Mouse (Mus musculus) central nervous system, embryonic 11.5 days (tissue): ENCODE results near the gene Gm8246. TPM values are rescaled to one million over a fixed set of nuclear protein-coding genes. Genes with fewer than 3 reads are reported as not detected.

Experiments used
- polyA plus RNA-seq: library from polyadenylated mRNA; depleted of rRNA; stranded (reverse); fragments of >200 nt; gene quantifications from 2 replicates; pipeline ENCODE4 v1.2.3, GENCODE M21; 2012; rRNA removed

The Gm8246 gene
- polyA plus RNA-seq = not detected in 2 replicates

GRCm38 (mm10) chr14:5477730-5478129 is at the start of gene Gm8246:
Gm8246 (minus strand) TSS chr14:5477830.

GRCm38 (mm10) chr14:5501374-5501773 is 23.7 kb upstream of the Gm8246 start, which contains the start of gene Gm3488:
Gm3488 (plus strand) TSS chr14:5501674.

DNA sequence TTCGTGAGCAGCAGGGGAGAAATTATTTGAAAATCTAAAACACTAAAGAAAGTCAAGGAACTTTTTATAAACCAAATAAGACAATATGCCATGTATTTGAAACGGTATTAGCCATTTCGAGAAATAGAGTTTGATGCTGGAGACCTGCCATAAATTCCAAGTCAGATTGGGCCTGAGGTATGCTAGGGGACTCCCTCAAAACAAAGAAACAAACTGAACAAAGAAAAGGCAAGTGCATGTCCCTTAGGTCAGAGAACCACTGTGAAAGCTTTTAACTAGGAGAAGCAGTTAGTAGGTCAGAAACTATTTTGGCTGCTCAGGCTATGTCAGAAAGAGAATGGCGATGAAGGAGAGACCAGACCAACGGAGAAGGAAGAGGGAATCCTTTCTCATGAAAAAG is 6.3 kb upstream of the Gm8246 start, which contains the start of gene Gm3187:
Gm3187 (plus strand) TSS at position 301 of the 400 bp plus-strand sequence.

GRCm38 (mm10) chr14:5455367-5455766 is 22.3 kb downstream of the Gm8246 start, which contains the start of gene Gm3194:
Gm3194 (minus strand) TSS chr14:5455467.

Other genes with a start within 250 kb of the Gm8246 start
- not detected in 2 replicates for gene Gm3526, start 217.2 kb downstream of the Gm8246 start, polyA plus RNA-seq
- gene Gm3542, start 142.9 kb downstream of the Gm8246 start, polyA plus RNA-seq = not detected in 2 replicates
- gene Gm3500, start 88.8 kb downstream of the Gm8246 start, polyA plus RNA-seq = 0.11 and 0.65 TPM in 2 replicates
- gene Gm3194, start 22.4 kb downstream of the Gm8246 start, polyA plus RNA-seq = 1.2 and 3.3 TPM in 2 replicates
- gene Gm3187, start 6.4 kb upstream of the Gm8246 start, polyA plus RNA-seq = not detected in 2 replicates
- 2.3 and 4.2 TPM in 2 replicates for gene Gm3488, start 23.8 kb upstream of the Gm8246 start, polyA plus RNA-seq
- 0.04 TPM in 1 of 2 replicates, not detected in the other for gene Gm3532, start 60.7 kb upstream of the Gm8246 start, polyA plus RNA-seq
- not detected in 2 replicates for gene Gm8265, start 155.2 kb upstream of the Gm8246 start, polyA plus RNA-seq
- gene Gm9603, start 209.6 kb upstream of the Gm8246 start, polyA plus RNA-seq = not detected in 2 replicates